Mouse (Mus musculus) mammary gland, adult 2 months (tissue): ENCODE data around the gene Gm10842. TPM values are rescaled to one million over a fixed set of nuclear protein-coding genes. Genes with fewer than 3 reads are reported as not detected.

Experiments
- polyA plus RNA-seq: library from polyadenylated mRNA; depleted of rRNA; stranded (reverse); fragments of >200 nt; gene quantifications from 2 replicates; pipeline ENCODE4 v1.2.3, GENCODE M21; 2012; ENCODE audit warnings: low replicate concordance; rRNA removed

Gm10842 gene
- polyA plus RNA-seq = not detected in 2 replicates

DNA sequence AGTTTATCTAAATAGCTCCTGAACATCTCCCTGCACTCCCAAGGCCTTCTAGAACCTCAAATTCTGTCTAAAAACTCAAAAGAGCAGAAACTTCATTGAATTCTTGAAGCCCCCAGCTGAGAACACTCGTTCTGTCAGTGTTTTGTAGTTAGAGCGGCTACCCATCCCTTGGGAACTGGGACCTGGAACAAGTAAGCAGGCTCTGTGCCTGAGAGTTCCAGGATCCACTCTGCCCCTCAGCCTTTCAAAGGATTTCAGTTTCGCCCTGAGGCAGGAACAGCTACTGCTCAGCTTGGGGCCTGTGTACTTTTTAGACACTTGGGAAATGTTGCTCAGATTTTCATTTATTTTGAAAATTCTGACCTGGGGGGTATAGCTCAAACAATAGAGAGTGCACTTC lies at the start of gene Gm10842:
Gene Gm10842 (plus strand): TSS at position 301 of the 400 bp plus-strand sequence.

GRCm38 (mm10) chr11:105125735-105126519 lies 20.8 kb upstream of the Gm10842 start, which contains the start of gene Mettl2:
Gene Mettl2 (plus strand): TSS chr11:105126425.

DNA sequence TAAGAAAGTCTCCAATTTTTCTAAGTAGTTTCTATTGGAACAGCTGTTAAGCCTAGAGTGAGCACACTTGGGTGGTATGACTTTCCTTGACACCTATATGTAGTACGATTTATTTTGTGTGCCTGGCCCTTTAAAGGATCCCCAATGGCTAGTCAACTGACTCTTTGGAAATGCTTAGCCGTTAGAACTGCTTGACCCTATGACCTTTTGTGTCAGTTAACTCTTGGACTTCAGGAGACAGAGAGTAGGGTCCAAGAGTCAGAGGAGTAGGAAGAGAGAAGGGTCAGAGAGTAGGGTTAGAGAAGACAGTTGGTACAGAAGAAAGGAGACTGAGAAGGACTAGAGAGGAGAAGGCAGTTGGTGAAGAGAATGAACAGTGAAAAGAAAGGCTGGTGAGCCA lies 31.8 kb downstream of the Gm10842 start, which contains the start of gene Tlk2:
Gene Tlk2 (plus strand): TSS at position 292 of the 400 bp plus-strand sequence.

Other genes starting within 250 kb of the Gm10842 start
- not detected in 2 replicates for gene Efcab3, start 83.3 kb upstream of the Gm10842 start, polyA plus RNA-seq
- gene Mettl2, start 20.5 kb upstream of the Gm10842 start, polyA plus RNA-seq = 11.7 and 16.7 TPM in 2 replicates
- 9.7 and 19.6 TPM in 2 replicates for gene Tlk2, start 31.9 kb downstream of the Gm10842 start, polyA plus RNA-seq
- 27.5 and 44.6 TPM in 2 replicates for gene Mrc2, start 145.8 kb downstream of the Gm10842 start, polyA plus RNA-seq